Mouse (Mus musculus) embryo, embryonic 11 days (tissue): ENCODE data around the gene Cdkl2.

Experiments used
- DNase-seq: peaks from one replicate; pipeline ENCODE4 v3.0.0-alpha.2; 2015

The Cdkl2 gene

DNA sequence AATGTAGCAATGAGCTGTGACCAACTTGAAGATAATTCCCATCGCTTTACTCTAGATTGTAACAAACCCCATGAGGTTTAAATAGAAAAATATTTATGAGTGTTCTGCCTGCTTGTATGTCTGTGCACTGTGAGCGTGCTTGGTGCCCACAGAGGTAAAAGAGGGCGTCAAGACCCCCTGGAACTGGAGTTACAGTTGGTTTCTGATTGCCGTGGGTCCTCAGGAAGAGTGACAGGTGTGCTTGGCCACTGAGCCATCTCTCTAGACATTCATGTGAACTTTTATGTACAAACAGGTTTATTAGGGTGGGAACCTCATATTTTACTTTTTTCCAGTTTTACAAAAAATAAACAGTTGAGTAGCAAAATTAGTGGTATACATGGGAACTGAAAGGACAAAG is at the start of gene Cdkl2:
TSS of gene Cdkl2 (minus strand) at position 101 of the 400 bp plus-strand sequence.
- no peak for DNase-seq

DNA sequence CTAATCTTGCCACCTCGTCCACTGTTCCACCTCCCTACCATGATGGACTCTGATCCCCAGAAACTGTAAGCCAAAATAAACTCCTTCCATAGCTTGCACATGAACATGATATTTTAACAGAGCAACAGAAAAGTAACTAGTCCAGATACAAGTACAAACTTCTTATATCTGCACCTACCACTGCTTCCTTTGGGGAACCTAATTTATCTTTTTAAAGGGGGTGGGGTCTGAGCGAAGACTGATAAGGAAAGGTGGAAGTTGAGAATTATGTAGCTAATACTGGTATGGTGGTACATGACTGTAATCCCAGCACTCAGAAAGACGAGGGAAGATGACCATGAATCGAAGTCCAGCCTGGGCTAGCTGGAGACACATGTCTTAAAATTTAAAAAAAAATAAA is 43.8 kb upstream of the Cdkl2 start:
- no peak for DNase-seq

DNA sequence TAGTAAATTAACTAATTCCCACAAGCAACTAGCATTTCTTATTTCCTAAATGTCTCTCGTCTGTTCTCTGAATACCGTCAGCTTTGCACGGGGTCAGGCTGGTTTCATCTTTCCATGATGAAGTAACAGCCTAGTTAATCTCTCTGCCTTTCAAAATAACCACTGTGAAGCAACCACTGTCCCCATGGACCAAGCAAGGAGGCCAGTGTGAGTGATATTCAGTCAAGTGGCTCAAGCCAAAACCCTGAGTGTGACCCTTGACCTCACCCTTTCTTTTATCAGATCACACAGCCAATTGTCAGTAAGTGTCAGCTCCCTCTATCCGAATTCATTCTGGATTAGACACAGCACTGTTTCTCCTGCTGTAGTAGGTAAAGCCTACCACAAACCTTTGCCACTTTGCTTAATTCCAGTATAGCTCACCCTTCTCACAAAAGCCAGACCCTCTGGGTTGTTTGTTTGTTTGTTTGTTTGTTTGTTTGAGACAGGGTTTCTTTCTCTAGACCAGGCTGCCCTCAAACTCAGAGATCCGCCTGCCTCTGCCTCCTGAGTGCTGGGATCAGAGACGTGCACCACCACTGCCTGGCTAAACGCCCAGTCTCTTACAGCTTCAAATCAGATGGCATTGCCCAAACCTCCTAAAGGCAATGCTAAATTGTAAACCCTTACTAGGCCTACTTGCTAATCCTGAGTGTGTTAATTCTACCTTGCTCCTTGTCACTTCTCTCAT is 42.3 kb upstream of the Cdkl2 start:
- no peak for DNase-seq

DNA sequence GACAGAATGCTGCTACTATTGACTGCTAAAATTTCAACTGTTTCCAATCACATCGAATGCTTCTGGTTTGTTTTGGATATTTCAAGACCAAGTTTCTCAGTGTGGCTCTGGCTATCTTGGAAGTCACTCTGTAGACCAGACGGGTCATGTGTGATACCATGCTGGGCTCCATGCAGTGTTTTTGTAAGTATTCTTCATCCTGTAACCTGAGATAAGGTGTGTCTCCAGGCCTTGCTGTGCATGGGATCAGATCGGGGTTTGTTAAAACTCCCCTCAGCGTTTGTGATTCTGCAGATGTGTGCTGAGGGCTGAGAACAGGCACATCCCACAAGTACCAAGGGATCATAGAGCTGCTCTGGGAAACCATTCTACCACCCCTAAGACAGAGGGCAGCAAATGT is 41.6 kb upstream of the Cdkl2 start:
- DNase-seq, result no peak

DNA sequence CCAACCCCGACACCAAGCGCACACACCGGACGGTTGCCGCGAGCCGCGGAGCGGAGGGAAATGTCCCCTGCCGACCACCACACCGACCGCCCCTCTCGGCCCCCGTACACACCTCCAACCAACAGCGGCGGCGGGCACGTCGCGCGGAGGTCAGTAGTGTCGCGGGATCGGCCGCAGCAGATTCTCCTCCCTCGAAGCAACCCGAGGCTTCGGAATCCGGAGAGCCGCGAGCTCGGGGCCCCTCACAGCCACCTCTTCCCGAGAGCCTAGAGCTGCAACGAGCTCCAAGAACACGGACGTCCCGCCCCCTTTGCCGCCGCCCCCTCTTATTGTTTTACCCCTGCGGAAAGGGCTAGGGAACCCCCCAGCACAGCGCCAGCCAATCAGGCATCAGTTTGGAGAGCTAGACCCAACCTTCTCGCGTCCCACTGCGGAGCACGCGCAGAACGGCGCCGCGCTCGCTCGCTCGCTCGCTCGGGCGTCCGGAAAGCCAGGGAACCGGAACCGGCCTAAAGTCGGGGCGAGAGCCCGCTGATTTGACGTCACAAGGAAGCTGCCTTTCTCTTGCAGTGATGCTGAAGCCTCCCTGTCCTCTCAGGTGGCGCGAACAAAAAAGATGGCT is 39.8 kb upstream of the Cdkl2 start, which contains the start of gene G3bp2:
TSS of gene G3bp2 (minus strand) at position 303 of the 622 bp plus-strand sequence.
- peak; percentile 99 for DNase-seq

DNA sequence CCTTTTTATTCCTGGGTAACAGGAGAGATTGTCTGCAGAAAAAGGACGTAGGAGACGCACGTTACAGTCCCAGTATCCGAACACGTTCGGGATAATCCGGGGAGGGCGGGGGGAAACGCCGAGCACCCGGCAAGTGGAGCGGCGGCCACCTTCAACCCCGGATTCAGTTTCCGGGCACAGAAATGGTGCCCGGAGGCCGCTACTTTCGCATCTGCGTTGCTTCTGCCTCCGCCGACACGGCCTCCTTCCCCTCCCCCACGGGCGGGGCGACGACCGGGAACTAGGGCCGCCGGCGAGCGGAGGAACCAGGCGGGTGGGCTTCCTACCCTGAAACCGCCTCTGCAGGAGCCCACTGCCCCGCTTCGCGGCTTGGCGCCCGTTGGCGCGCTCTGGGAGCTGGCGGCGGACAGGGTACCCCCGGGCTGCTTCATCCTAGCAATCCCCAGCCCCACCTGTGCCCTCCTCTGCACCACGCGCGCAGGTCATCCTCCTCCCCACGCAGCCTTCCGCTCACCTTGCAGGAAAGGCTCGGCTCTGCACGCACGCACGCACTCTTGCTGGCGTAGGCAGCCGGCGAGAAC is 39.2 kb upstream of the Cdkl2 start:
- peak; percentile 76 for DNase-seq

DNA sequence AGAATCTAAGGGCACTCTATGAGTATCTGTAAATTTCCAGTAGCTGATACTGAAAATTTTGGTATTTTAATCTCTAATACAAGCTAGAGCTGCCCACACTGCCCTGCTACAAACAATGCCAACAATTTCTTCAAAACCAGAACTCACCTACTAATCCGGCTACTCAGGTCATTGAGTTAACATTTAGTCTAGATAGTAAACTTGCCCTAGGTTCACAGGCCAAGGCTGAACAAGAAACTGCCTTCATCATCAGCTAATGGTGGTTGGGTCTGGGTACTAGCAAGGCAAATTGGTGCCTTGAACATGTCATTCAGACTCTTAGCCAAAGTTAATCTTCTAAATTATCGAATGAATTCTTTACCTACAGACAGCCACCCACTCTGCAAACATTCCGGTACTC is 37.6 kb upstream of the Cdkl2 start:
- no peak for DNase-seq

DNA sequence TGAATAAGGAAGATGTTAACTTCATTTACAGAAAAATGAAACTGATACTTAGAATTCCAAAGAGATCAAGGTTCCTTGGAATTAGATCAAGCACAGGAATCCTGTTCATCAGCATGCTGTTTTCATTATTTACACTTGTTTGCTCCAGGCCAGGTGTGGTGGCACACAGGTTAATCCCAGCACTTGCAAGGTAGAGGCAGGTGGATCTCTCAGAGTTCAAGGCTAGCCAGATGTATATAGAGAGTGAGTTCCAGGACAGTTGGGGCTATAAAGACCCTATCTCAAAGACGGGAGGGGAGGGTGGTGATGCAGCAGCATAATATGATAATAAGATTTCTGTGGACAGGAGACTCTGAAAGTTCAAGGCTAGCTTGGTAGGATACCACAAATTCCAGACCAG is 36.7 kb upstream of the Cdkl2 start:
- DNase-seq, result no peak

DNA sequence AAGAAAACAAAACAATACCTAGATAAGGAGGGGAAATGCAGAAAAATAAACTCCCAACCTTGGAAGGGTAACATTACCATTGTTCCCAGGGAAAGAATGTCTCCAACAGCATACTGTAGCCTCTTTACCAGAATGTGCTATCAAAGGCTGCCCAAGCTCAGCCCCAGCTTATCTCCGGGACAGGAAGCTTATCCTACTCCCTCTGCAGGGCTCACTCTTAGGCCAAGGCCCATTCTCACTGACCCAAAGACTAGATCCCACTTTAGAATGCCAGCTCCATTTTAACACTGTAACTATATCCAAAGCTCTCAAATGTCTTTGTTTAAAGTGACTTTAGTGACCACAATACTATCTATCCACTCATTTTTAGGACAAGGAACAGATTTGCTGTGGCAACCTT is 35.6 kb upstream of the Cdkl2 start:
- DNase-seq, result no peak

DNA sequence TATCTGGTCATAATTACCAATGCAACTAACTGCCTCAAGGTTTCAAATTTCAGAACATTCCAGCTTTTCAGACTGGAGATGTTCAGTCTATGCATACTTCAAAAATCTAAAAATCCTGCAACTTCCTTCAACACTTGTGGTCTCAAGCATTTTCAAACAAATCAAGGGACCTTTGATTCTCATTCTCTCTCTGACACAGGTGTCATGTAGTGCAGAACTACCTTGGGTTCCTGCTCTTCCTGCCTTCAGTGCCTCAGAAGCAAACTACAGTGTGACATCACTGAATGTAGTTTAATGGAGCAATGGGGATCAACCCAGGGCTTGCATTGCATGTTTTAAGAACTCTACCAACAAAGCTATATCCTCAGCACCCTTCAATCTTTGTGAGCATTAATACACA is 35.1 kb upstream of the Cdkl2 start:
- no peak for DNase-seq

DNA sequence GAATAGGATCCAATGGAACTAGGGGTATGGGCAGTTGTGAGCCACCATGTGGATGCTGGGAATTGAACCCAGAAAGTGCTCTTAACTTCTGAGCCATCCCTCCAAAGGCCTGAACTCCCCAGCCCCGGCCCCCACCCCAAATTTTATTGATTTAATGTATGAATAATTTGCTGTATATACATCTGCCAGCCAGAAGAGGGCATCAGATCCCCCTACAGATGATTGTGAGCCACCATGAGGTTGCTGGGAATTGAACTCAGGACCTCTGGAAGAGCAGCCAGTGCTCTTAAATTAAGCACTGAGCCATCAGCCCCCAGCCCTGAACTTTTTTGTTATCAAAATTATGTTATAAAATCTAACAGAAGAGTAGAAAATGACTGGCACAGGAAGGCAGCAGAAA is 32.6 kb upstream of the Cdkl2 start:
- DNase-seq, result no peak

DNA sequence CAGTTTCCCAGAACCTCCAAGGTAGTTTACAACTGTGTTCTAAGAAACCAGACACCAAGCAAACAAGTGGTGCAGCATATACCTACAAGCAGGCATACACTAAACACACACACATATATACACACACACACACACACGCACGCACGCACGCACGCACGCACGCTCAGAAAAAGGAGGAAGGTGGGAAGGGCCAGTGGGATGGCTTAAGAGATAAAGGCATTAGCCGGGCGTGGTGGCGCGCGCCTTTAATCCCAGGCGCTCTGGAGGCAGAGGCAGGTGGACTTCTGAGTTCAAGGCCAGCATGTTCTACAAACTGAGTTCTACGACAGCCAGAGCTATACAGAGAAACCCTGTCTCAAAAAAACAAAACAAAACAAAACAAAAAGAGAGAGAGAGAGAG is 30.4 kb upstream of the Cdkl2 start:
- DNase-seq, result no peak

DNA sequence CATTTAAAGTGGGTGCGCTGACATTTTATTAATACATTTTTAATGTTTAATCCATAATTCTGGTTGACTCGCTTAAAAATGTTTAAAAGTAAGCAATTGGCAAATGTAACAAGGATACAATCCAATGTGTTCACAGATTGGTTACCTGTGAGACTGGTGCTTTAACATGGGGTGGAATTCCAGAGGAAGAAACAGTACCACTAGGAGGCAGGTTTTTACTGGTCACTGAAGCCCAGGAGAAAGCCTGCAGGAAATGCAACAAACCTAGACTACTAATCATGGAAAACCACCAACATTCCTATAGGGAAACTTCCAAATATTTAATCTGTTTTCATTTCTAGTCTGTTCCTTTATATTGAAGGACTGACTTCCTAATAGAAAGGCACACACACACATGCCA is 19.5 kb upstream of the Cdkl2 start:
- DNase-seq, result no peak

DNA sequence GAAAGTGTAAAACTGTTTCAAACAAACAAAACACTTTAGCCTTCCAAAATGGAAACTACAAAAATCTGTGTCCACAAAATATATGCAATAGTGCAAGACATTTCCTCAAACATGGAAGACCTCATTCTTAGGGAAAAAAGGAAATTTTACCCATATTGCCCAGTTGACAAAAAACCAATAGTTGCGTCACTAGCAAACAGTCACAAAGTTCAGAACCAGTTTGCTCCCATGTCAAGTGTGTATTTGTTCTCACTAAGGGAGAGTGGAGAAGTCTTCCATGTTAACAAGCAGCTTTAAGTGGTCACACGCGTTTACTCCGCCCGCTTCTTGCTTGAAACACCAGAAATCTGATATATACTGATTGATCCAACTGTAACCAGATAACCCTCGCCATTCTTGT is 9.2 kb upstream of the Cdkl2 start:
- no peak for DNase-seq

DNA sequence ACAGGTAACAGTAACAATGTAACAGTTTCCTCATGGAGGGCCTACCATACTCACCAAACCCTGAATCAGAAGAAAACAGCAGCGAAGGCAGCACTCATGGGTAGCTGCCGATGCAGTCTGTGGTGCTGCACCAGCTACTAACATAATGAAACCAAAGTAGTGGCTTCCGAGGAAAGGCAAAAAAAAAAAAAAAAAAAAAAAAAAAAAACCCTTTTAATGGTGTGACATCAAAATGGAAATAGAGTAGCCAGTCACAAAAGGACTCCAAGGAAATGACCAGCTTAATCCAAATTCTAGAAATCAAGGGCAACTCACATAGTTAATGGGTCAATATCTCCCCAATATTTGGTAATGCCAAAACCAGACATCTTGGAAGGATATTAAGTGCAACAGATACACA is 6.7 kb upstream of the Cdkl2 start:
- DNase-seq, result no peak

DNA sequence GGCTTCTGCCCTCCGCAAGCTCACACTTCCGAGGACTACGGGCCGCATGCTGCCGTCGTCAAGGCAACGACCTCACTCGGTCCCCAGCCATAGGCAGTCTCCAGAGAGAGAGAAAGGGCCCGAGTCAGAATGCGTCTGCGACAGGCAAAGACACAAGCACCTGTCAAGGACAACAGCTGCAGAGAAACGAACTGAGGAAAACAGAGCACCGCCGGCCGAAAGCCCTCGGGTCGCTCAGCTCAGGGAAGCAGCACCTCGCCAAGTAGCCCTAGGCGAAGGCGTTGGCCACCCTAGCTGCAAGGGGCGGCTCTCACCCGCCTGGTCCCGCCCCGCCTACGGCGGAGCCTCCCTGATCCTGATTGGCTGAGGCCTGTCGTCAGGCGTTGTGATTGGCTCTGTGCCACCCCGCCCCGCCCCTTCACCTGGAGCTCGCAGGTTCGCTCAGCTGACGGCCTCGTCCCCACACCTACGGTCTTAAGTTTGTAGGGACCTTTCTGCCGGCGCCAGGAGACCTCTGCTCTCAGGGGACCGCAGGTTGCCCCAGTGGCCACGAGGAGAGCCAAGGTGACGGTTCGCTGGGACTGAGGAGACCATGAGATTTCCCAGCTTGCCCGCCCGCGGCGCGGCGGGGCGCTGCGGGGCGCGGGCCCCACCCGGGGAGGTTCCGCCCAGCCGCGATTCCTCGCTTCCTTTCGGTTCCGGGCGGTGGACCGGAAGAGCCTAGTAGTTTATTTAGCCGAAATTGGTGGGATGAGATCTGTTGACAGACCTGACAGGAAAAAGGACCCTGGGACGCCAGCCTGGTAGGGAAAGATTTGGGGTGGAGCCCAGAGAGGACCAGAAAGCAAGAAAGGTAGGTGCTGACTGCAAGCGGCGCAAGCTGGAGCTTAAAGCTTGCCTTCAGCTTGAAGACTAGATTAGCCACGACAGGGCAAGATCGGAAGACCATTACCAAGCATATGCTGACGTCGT is 1.0 kb downstream of the Cdkl2 start:
- peak; percentile 90 for DNase-seq

DNA sequence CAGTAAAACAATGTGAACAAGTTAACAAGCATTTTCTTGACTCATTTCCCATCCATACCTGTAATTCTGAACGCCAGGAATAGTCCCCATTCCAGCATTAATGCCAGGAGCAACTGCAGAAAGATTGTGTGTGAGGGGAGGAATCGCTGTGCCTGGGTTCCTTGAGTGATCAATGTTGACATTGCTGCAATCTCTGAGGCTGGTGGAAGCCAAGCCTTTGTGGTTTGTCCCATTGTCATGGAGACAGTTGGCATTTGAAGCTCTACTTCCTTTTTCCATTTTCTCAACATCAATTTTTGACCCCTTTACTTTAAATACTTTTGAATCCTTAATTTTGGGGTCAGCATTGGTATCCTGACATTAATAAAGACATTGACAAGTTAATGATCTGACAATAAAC is 23.7 kb downstream of the Cdkl2 start:
- no peak for DNase-seq

DNA sequence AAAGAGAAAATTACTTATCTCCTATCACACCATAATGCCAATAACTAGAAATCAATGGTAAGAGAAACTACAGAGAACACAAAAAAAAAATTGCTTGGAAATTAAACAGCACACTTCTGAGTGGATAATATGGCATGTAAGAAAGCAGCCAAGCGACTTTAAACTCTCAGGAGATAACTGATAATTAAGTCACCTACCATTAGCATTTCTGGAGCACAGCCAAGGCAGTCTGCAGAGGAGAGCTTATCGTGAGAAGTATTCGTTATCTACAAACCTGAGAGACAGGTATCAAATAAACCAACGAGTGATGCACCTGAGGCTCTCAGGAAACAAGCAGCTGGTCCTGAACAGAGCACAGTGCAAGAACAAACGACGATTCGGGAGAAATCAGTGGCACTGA is 31.9 kb downstream of the Cdkl2 start:
- no peak for DNase-seq

DNA sequence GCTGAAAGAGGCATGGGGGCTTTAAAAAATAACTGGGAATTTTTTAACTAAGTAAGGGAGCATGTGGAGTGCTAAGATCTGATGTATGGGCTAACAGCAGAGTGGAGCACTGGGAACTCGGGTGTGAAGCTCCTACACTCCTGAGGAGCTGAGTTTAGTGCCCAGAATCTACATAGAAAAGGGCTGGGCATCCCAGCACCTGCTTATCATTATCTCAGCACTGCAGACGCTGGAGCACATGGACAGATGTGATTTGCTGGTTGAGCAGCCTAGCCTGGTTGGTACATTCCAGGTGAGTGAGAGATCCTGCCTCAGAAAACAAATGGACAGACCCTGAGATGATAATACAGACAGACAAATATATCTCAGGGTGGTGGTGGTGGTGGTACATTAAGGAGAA is 33.9 kb downstream of the Cdkl2 start:
- DNase-seq, result no peak

DNA sequence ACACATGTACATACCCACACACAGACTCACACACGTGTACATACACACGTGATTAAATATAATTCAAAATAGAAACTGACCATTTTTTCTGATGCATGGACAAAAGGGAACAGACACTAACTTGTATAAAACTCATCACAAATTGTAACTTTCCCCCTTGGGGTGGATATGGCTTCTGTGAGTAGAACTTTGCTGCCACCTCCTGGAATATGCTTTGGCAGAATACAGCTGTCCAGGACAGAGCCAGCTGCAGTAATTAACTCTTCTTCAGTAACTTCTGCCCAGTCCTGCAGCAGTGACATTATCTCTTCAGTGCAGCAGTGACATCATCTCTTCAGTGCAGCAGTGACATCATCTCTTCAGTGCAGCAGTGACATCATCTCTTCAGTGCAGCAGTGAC is 40.7 kb downstream of the Cdkl2 start:
- peak; percentile 46 for DNase-seq

DNA sequence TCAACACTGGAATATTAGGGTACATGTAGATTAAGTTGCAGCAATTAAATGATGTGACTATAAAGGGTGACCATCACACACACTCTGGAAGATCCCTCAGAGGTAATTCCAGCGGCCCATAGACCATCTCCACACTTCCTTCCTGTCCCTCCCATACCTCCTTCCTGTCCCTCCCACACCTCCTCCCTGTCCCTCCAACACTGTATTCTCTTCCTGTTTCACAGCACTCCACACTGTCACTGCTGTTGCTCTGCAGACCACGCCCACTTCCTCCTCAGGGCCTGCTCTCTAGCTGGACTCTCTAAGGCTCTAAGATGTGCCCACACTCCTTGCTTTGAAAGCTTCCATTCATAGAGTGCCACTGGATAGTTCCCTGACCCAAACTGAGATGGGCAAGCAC is 42.9 kb downstream of the Cdkl2 start:
- peak; percentile 5 for DNase-seq

DNA sequence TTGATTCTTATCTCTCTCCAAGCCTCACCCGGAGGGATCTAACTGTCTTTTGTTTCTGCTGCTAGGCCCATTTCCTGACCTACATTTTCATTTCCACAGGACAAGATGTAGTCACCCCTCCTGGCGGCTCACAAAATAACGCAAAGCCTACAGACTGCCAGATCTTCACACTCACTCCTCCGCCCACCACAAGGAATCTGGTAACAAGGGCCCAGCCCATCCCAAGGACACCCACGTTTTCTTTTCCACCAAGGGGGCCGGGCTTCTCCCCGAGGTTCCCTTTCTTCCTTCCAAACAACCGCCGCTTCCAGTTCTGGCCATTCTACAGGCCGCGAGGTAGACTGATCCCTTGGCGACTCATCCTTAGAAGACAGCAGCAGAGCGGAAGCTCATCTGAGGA is 49.1 kb downstream of the Cdkl2 start:
- no peak for DNase-seq

DNA sequence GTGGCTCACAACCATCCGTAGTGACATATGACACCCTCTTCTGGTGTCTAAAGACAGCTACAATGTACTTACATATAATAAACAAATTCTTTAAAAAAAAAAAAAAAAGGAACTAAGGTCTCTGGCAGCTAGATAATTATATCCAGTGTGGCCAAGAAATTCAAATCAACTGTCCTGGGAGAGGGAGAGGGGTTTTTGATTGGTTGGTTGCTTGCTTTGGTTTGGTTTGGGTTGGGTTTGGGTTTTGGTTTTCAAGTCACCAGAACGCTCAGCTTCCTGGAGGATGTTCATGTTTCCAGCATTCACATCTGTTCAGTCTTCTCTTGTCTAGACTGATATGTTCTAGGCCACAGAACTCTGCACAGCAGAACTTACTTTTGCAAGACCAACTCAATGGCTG is 50.6 kb downstream of the Cdkl2 start:
- DNase-seq, result no peak
